Mouse (Mus musculus) inflammation-experienced regulatory T-cells, adult 16 weeks (primary cell): ENCODE data around the gene Oxct2a. TPM values are rescaled to one million over a fixed set of nuclear protein-coding genes. Genes with fewer than 3 reads are reported as not detected.

ENCODE experiments used
- polyA plus RNA-seq: library from polyadenylated mRNA; unstranded; fragments of 100-300 nt; shearing (Covaris generic); gene quantifications from one replicate; pipeline ENCODE4 v1.2.1, GENCODE M21; 2017

Oxct2a gene
- not detected for polyA plus RNA-seq

GRCm38 (mm10) chr4:123323534-123323933 lies at the start of gene Oxct2a:
Oxct2a (minus strand) TSS chr4:123323634.

GRCm38 (mm10) chr4:123342642-123343470 lies 19.4 kb upstream of the Oxct2a start, which contains the start of gene Bmp8a:
Bmp8a (minus strand) TSS chr4:123343252.

Other genes starting within 250 kb of the Oxct2a start
- gene Bmp8b, start 218.5 kb downstream of the Oxct2a start, polyA plus RNA-seq, result 0.21 TPM
- not detected for gene Oxct2b, start 207.4 kb downstream of the Oxct2a start, polyA plus RNA-seq
- 101 TPM for gene Ppie, start 183.7 kb downstream of the Oxct2a start, polyA plus RNA-seq
- not detected for gene Hpcal4, start 140.4 kb downstream of the Oxct2a start, polyA plus RNA-seq
- not detected for gene Nt5c1a, start 122.1 kb downstream of the Oxct2a start, polyA plus RNA-seq
- 0.09 TPM for gene Heyl, start 90.1 kb downstream of the Oxct2a start, polyA plus RNA-seq
- 6.6 TPM for gene Pabpc4, start 61.3 kb downstream of the Oxct2a start, polyA plus RNA-seq
- not detected for gene Bmp8a, start 19.6 kb upstream of the Oxct2a start, polyA plus RNA-seq